Mouse (Mus musculus) embryonic facial prominence, embryonic 10.5 days (tissue): ENCODE measurements around the gene Ckb. TPM values are rescaled to one million over a fixed set of nuclear protein-coding genes. Genes with fewer than 3 reads are reported as not detected.
"Not testable (repeated sequence)": the region's sequence is repeated elsewhere in the genome, so short reads cannot be mapped to it uniquely, and the experiment has no call there.

Source experiments
- DNase-seq: peaks from one replicate; pipeline ENCODE4 v3.0.0-alpha.2; 2017; ENCODE audit warnings: low spot score
- H3K27ac ChIP-seq: fragments of 300-500 bp; sonication (generic); replicated peaks from 2 replicates; pipeline ENCODE4 v1.5.1; 2016; ENCODE audit warnings: mild to moderate bottlenecking
- H3K27me3 ChIP-seq: fragments of 300-500 bp; sonication (generic); replicated peaks from 2 replicates; pipeline ENCODE4 v1.6.1; 2016; ENCODE audit warnings: low read depth, mild to moderate bottlenecking; ENCODE audit not compliant: poor library complexity, severe bottlenecking
- H3K36me3 ChIP-seq: fragments of 300-500 bp; sonication (generic); replicated peaks from 2 replicates; pipeline ENCODE4 v1.6.1; 2016; ENCODE audit warnings: mild to moderate bottlenecking, moderate library complexity
- H3K4me1 ChIP-seq: fragments of 300-500 bp; sonication (generic); 2 replicates; pipeline ENCODE4 v1.6.1; 2016
- H3K4me3 ChIP-seq: fragments of 300-500 bp; sonication (generic); 2 replicates; pipeline ENCODE4 v1.5.1; 2016; ENCODE audit warnings: mild to moderate bottlenecking, moderate library complexity
- H3K9me3 ChIP-seq: fragments of 300-500 bp; sonication (generic); 2 replicates; pipeline ENCODE4 v1.6.1; 2016; ENCODE audit warnings: mild to moderate bottlenecking
- WGBS: fragments of 180-500 bp; shearing (Covaris S2); methylation state at CpG from one replicate; pipeline ENCODE4 v1.1.7; 2016; 5-methylcytosine and 5-hydroxymethylcytosine counted together
- polyA plus RNA-seq: library from polyadenylated mRNA; unstranded; fragments of >200 nt; fragmentation: Nextera tagmentation; extraction: Ambion mirVana; gene quantifications from 2 replicates; pipeline ENCODE4 v1.2.1, GENCODE M21; 2016

Ckb gene
- polyA plus RNA-seq, 1 experiment from 2014 or later = 479 TPM

DNA sequence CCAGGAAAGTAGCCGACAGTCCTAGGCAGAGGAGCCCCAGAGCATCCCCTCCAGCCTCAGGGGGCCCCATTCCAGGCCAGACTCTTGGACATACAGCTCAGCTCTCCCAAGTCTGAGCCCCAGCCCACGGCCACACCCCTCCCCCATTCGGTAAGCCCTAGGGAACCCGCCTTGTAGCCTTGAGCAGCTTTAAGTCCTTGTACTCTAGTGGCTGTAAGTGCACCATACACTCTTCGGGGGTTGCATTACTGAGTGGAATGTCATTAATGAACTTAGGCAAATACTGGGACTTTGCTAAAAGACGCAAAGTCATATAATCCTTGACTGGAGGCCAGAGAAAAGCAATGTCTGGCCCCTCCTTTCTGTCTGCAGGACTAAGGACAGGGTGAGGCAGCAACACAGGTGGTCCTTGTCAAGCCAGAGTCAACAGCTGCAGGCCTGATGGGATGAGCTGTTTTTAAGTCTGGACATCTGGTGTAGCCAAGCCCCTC, 7.9 kb downstream of the Ckb start:
- no peak for DNase-seq
- WGBS = 46% methylated on average over 6 of the region's 6 CpGs
- 0 out of 2 replicates have a peak overlapping the region, but pooled peaks have one; percentile 6 for H3K4me3 ChIP-seq
- peak overlapping the region; percentile 76 for H3K27ac ChIP-seq
- peaks cover 55% of the 10 kb centered on the region for H3K36me3 ChIP-seq
- H3K27me3 ChIP-seq = peaks cover 4% of the 10 kb centered on the region
- H3K4me1 ChIP-seq = peaks cover 28% of the 10 kb centered on the region
- H3K9me3 ChIP-seq = no peaks in the 10 kb centered on the region

DNA sequence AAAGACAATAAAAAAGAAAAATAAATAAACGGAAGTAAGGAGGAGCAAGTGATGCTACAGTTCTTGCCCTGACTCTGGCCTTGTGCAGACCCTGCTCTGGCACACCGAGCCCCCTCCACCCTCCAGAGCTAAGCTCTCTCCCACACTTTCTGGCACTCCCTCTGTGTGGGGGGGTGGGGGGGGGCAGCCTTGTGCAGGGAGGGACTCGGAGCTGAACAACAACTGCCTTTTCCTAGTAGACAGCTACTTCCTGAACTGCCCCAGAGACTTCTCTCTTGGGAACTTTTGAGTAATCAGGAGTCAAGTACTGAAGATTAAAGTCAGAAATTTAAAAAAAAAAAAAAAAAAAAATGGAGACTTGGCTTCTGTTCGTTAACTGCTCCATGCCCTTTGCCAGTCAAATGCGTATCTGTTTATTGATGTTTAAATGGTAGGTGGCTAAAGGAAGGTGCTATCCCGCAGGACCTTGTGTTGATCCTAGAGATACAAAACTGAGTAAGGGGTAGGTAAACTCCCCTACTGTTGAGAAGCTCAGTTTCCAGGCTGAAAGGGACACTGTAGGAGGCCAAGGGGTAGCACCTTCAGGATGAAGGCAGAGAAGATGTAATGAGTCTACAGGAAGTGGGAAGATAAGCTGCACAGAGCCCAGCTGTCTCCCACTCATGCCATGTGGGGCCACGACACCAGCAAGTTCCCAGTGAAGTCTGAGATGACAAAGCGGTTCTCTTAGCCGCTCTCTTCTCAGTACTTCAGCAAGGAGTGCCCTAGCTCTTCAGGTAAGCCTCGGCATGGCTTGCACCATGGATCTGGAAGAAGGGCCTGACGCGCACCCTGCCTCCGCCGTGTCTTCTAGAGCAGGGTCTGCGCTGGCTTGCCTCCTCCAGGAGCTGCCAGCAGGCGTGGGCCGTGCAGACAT, 8.7 kb downstream of the Ckb start:
- no peaks in the 10 kb centered on the region for H3K9me3 ChIP-seq
- no peak for DNase-seq
- no peaks in the 10 kb centered on the region for H3K27me3 ChIP-seq
- peak overlapping the region; percentile 76 for H3K27ac ChIP-seq
- H3K4me3 ChIP-seq = 0 out of 2 replicates have a peak overlapping the region, but pooled peaks have one; percentile 6
- peaks cover 21% of the 10 kb centered on the region for H3K4me1 ChIP-seq
- 72% methylated on average over 17 of the region's 17 CpGs for WGBS
- peaks cover 60% of the 10 kb centered on the region for H3K36me3 ChIP-seq

DNA sequence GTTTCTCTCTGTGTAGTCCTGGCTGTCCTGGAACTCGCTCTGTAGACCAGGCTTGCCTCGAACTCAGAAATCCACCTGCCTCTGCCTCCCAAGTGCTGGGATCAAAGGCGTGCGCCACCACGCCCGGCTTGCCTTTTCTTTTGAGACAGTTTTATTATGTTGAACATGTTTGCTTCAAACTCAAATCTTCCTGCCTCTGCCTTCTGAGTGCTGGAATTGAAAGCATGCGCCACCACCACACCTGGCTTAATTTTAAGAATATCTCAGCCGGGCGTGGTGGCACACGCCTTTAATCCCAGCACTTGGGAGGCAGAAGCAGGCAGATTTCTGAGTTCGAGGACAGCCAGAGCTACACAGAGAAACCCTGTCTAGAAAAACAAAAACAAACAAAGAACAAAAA, 10.6 kb downstream of the Ckb start:
- H3K36me3 ChIP-seq = peaks cover 79% of the 10 kb centered on the region
- DNase-seq = not testable (repeated sequence)

DNA sequence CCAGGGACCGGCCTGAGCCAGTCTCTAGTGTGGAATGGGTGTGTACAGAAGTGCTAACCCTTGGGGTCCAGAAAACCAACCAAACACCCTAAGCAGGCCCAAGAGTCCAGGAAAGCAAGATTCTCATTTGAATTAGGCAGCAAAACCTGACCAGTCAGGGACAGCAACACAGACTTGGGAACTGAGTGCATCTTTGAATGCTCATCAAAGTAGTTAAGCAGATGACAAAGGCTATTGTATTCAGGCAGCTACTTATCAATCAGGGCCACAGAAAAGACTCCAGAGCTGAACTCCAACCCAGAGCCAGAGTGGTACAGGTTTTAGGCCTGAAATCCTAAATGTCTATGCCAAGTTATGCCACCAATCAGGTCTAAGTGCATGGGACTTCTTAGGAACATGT, 11.5 kb downstream of the Ckb start:
- no peak overlapping the region for H3K4me3 ChIP-seq
- H3K36me3 ChIP-seq = peaks cover 88% of the 10 kb centered on the region
- DNase-seq = no peak
- H3K27me3 ChIP-seq = no peaks in the 10 kb centered on the region
- H3K9me3 ChIP-seq = no peaks in the 10 kb centered on the region
- WGBS = 92% methylated on average over 1 of the region's 1 CpGs
- peaks cover 15% of the 10 kb centered on the region for H3K4me1 ChIP-seq
- no peak overlapping the region for H3K27ac ChIP-seq

More for the DNA sequence above, 10.6 kb downstream of the Ckb start:
- not testable (repeated sequence) for H3K4me3 ChIP-seq, H3K27me3 ChIP-seq, H3K9me3 ChIP-seq, H3K27ac ChIP-seq
- WGBS = 97% methylated on average over 11 of the region's 11 CpGs
- peaks cover 15% of the 10 kb centered on the region for H3K4me1 ChIP-seq

GRCm38 (mm10) chr12:111659331-111659730, 12.8 kb downstream of the Ckb start:
- H3K36me3 ChIP-seq = peaks cover 90% of the 10 kb centered on the region
- DNase-seq = no peak
- H3K4me3 ChIP-seq = no peak overlapping the region
- peaks cover 13% of the 10 kb centered on the region for H3K4me1 ChIP-seq
- H3K27me3 ChIP-seq = no peaks in the 10 kb centered on the region
- no peak overlapping the region for H3K27ac ChIP-seq
- H3K9me3 ChIP-seq = no peaks in the 10 kb centered on the region
- WGBS = 93% methylated on average over 4 of the region's 4 CpGs

DNA sequence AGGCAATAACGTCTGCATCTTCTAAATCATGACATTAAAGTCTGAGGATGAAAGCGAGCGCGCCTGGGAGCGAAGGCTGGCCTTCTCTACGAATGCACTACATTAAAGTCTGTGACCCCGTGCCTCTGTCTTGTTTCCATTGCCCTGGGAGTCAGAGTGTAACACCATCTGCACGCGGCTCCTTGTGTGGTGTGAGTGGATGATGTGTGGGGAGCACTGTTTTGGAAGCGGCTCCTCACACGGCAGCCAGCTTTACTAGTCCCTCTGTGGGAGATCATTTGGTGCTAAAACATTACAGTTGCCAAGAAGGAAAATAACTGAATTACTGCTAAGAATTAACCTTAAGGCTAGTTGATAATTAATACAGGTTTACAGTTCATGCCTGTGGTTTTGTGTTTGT, 16.4 kb downstream of the Ckb start:
- Histone ChIP-seq H3K36me3 (peaks cover 98% of the 10 kb centered on the region), H3K27ac (no peak overlapping the region), H3K4me3 (no peak overlapping the region), H3K9me3 (no peaks in the 10 kb centered on the region), H3K27me3 (no peaks in the 10 kb centered on the region), H3K4me1 (no peaks in the 10 kb centered on the region)
- no peak for DNase-seq
- 96% methylated on average over 11 of the region's 11 CpGs for WGBS

GRCm38 (mm10) chr12:111653434-111653833, 18.7 kb downstream of the Ckb start:
- WGBS = 55% methylated on average over 3 of the region's 3 CpGs
- Histone ChIP-seq H3K27ac (no peak overlapping the region; the same call in 1 of the 2 replicates), H3K27me3 (no peaks in the 10 kb centered on the region), H3K9me3 (no peaks in the 10 kb centered on the region), H3K4me3 (no peak overlapping the region), H3K4me1 (0 out of 2 replicates have a peak, but pooled peaks cover under 1% of the 10 kb centered on the region), H3K36me3 (peaks cover 97% of the 10 kb centered on the region)
- DNase-seq = peak; percentile 63

- peaks cover 97% of the 10 kb centered on the region for H3K36me3 ChIP-seq
- no peaks in the 10 kb centered on the region for H3K27me3 ChIP-seq
- H3K9me3 ChIP-seq = no peaks in the 10 kb centered on the region
- H3K4me1 ChIP-seq = 0 out of 2 replicates have a peak, but pooled peaks cover 5% of the 10 kb centered on the region
- no peak overlapping the region for H3K4me3 ChIP-seq
- no peak overlapping the region for H3K27ac ChIP-seq
- DNase-seq = no peak
- WGBS = 90% methylated on average over 3 of the region's 3 CpGs
Observed at GRCm38 (mm10) chr12:111652953-111653352, 19.2 kb downstream of the Ckb start.

DNA sequence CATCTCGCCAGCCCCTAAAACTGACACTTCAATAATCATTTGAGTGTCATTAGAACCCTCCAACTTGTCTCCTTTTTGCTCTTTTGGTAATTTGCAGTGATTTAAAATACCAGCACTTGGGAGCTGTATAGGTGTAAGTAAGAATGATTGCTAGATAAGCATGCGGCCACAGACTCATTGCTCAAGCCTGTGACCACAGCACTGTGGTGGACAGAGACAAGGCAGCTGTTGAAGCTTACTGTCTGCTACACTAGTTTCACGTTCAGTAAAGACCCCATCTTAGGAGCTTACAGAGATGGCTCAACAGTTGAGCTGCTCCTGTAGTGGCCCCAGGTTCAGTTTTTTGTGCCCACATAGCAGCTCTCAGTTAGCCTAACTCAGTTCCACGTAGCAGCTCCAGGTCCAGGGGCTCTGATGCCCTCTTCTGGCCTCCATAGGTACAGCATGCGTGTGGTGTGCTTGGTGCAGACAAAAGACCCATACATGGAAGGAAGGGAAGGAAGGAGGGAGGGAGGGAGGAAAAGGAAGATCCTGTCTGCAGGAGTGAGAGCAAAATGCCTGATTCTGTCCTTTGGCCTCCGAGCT, 24.0 kb downstream of the Ckb start:
- 55% methylated on average over 6 of the region's 6 CpGs for WGBS
- peaks cover 97% of the 10 kb centered on the region for H3K36me3 ChIP-seq
- H3K9me3 ChIP-seq = no peaks in the 10 kb centered on the region
- 0 out of 2 replicates have a peak overlapping the region, but pooled peaks have one; percentile 19 for H3K27ac ChIP-seq
- peak; percentile 78 for DNase-seq
- no peaks in the 10 kb centered on the region for H3K27me3 ChIP-seq
- 0 out of 2 replicates have a peak, but pooled peaks cover 5% of the 10 kb centered on the region for H3K4me1 ChIP-seq
- no peak overlapping the region for H3K4me3 ChIP-seq

Other genes with a start within 250 kb of the Ckb start
- 3.9 and 4.0 TPM in 2 replicates for gene Tnfaip2, start 229.9 kb downstream of the Ckb start, polyA plus RNA-seq
- 15.7 and 19.8 TPM in 2 replicates for gene Gm266, start 186.5 kb downstream of the Ckb start, polyA plus RNA-seq
- gene Eif5, start 134.3 kb downstream of the Ckb start, polyA plus RNA-seq = 722 and 727 TPM in 2 replicates
- gene Mark3, start 97.8 kb downstream of the Ckb start, polyA plus RNA-seq = 41.7 and 45.6 TPM in 2 replicates
- gene Trmt61a, start 5.8 kb upstream of the Ckb start, polyA plus RNA-seq = 17.7 and 19.6 TPM in 2 replicates
- gene Bag5, start 40.9 kb upstream of the Ckb start, polyA plus RNA-seq = 50.2 and 58.0 TPM in 2 replicates
- gene Apopt1, start 40.9 kb upstream of the Ckb start, polyA plus RNA-seq = 56.2 and 56.4 TPM in 2 replicates
- gene Klc1, start 86.5 kb upstream of the Ckb start, polyA plus RNA-seq = 130 and 131 TPM in 2 replicates
- 21.7 and 22.2 TPM in 2 replicates for gene Xrcc3, start 141.5 kb upstream of the Ckb start, polyA plus RNA-seq
- 75.0 TPM in 2 replicates for gene Zfyve21, start 141.8 kb upstream of the Ckb start, polyA plus RNA-seq
- 4.1 and 5.1 TPM in 2 replicates for gene Ppp1r13b, start 235.8 kb upstream of the Ckb start, polyA plus RNA-seq